Mouse (Mus musculus): Measurements from ENCODE around the gene Defb21. TPM values are rescaled to one million over a fixed set of nuclear protein-coding genes. Genes with fewer than 3 reads are reported as not detected.

The Defb21 gene
- not detected for polyA plus RNA-seq (2017; shearing (Covaris generic))

DNA sequence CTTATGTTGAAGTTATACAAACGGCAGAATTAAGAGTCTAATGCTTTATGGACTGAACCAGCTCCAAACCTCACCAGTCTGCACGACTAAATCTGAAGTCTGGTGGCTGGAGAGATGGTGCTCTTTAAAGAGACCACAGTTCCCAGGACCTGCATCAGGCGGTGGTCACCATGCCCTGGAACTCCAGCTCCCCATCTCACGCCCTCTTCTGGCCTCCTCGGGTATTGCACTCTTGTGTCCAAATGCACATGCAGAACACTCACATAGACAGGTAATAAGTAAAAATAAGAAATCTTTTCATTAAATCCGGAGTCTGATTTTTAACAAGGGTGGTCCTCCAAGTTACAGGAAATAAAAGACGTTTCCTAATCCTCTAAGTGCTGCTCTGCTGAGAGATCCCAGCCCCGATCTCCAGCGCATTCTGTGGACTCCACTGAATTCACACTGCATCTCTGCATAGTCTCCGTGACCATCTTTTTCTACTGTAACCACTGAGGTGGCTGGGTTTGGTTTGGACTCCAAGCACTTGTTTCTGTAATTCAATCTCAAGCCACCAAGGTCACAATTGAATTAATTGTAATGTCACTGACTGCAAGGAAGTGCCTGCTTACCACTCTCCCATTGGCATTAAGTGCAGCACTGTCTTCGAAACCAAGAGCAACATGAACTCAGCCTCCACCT is at the start of gene Defb21:
Gene Defb21 (plus strand): TSS at position 631 of the 681 bp plus-strand sequence.

DNA sequence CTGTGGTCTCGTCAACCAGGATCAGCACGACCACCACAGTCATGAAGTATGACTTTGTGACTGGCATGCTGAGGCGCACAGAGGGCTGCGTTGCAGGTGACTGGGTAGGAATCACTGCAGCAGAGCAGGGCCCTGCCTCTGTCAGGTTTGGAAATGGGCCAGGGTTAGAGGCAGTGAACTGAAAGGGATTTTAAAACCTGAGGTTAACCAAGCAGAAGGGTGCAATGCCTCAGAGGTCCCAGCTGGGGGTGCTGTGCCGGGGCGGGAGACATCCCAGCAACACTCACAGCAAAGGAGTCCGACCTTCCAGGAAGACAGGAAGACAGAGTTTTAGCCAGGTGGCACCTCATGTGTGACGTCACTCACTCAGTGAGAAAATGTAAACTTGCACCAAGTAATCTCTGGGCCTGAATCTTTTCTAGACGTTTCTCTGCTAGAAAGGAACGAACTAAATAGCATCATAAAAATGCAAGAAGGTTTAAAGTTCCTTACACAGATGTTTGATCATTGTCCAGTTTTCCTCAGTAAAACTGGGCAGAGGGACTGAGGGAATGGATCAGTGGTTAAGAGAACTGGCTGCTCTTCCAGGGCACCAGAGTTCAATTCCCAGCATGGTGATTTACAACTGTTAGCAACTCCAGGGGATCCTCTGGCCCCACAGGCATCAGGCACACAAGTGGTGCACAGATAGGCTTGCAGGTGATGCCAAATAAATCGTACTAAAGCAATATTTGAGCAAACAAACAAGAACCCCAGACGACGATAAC is 32.4 kb upstream of the Defb21 start, which contains the start of gene Defb29:
Gene Defb29 (minus strand): TSS at position 155 of the 767 bp plus-strand sequence.

DNA sequence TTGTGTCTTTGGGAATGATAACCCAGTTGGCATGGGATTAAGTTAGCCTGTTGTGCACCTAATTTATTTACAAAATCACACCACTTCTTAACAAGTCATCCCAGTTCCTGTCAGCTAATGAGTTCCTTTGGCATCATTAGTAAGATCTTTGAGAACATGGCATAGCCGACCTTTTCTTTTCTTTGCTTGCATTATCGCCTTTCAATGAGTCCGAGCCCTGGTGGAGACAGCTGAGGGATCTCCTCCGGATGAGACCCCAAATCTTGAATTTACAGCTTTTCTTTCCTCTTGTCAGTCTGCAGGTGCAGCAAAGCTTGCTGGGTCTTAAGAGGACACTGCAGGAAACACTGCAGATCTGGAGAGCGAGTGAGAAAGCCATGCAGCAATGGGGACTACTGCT is 3.5 kb upstream of the Defb21 start, which contains the start of gene Gm17416:
Gene Gm17416 (plus strand): TSS at position 301 of the 400 bp plus-strand sequence.

DNA sequence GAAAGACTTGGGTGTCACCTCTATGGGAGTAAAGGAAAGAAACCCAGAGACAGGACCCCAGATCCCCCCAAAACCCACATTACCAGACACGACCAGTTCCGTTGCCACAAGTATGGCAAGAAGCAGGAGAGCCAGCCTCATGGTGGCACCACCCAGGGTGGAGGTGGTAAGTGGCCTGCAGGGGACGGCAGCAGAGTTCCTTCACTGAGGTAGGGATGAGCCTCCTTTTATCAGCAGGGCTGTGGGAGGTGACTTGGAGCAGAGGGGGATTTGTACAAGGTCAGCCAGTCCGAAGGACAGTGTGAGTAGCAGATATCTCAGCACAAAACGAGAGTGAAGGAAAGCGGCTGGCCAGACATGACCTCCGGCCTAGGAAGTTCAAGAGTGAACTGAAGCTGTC is 7.6 kb downstream of the Defb21 start, which contains the start of gene Defb19:
Gene Defb19 (minus strand): TSS at position 206 of the 400 bp plus-strand sequence.

DNA sequence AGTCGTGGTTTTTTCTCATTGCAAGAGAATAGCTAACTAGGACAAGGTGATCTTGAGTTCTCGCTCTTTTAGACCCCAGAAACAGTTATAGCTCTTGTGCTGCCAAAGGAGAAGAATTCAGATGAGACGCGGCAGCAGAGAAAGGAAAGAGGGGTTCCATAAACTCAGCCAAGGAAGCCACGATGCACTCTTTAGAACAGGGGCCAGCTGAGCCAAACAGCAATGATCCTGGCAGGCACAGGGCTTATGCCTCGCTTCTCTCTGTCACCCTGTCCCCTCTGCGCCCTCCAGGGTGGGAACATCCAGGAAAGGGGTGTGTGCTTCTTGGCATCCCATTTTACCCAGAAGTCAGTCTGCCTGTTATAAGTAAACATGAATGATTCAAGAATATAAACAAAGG is 26.8 kb downstream of the Defb21 start, which contains the start of gene Defb45:
Gene Defb45 (minus strand): TSS at position 101 of the 400 bp plus-strand sequence.

DNA sequence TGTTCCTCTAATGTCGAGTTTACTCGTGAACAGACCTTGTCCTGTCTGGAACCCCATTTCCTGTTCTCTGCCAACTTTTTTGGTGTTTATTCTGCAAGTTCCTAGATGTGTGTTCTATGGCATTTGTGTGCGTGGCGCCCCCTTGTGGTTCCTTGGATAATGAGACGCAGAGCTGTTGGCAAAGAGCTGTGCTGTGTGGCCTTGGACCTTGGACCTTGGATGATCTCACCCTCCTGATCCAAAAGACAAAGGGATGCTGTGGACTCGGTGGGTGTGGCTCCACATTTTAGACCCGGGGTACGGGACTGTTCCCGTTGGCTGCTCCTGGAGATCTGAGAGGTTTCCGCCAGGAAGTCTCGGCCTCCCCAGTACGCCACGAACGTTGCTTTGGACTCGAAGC is 31.5 kb downstream of the Defb21 start, which contains the start of gene Defb36:
Gene Defb36 (plus strand): TSS at position 271 of the 400 bp plus-strand sequence.

DNA sequence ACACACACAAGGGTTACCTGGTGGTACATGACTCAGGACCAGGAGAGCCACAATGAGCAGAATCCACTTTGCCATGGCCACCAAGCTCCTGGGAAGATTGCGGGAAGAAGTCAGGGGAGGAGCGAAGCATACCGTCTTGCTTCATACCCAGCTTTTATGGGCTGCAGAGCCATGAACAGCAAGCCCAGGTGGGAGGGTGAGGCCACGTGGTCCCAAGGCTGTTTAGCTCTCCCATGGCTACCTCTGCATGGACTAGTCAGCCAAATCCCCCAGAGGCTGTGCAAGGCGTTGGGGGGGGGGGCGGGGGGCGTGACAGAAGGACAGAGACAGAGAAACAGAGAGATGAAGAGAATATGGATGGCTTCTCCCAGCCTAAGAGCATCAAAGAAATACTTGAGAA is 50.4 kb downstream of the Defb21 start, which contains the start of gene Defb25:
Gene Defb25 (minus strand): TSS at position 101 of the 400 bp plus-strand sequence.

Other genes starting within 250 kb of the Defb21 start
- gene Rbck1, start 240.1 kb upstream of the Defb21 start, polyA plus RNA-seq (2017; shearing (Covaris generic)), result 309 TPM
- 6.1 TPM for gene Trib3, start 228.7 kb upstream of the Defb21 start, polyA plus RNA-seq (2017; shearing (Covaris generic))
- not detected for gene Nrsn2, start 196.1 kb upstream of the Defb21 start, polyA plus RNA-seq (2017; shearing (Covaris generic))
- gene Sox12, start 174.7 kb upstream of the Defb21 start, polyA plus RNA-seq (2017; shearing (Covaris generic)), result not detected
- gene Zcchc3, start 157.7 kb upstream of the Defb21 start, polyA plus RNA-seq (2017; shearing (Covaris generic)), result 0.43 TPM
- 0.33 TPM for gene 6820408C15Rik, start 157.2 kb upstream of the Defb21 start, polyA plus RNA-seq (2017; shearing (Covaris generic))
- gene Defb23, start 108.1 kb upstream of the Defb21 start, polyA plus RNA-seq (2017; shearing (Covaris generic)), result not detected
- not detected for gene Defb20, start 95.7 kb upstream of the Defb21 start, polyA plus RNA-seq (2017; shearing (Covaris generic))
- not detected for gene Defb22, start 82.6 kb upstream of the Defb21 start, polyA plus RNA-seq (2017; shearing (Covaris generic))
- not detected for gene Defb26, start 61.1 kb upstream of the Defb21 start, polyA plus RNA-seq (2017; shearing (Covaris generic))
- not detected for gene Defb28, start 54.5 kb upstream of the Defb21 start, polyA plus RNA-seq (2017; shearing (Covaris generic))
- not detected for gene Defb29, start 32.6 kb upstream of the Defb21 start, polyA plus RNA-seq (2017; shearing (Covaris generic))
- gene Gm17416, start 3.4 kb upstream of the Defb21 start, polyA plus RNA-seq (2017; shearing (Covaris generic)), result not detected
- gene Defb19, start 7.6 kb downstream of the Defb21 start, polyA plus RNA-seq (2017; shearing (Covaris generic)), result not detected
- gene Defb45, start 26.7 kb downstream of the Defb21 start, polyA plus RNA-seq (2017; shearing (Covaris generic)), result not detected
- not detected for gene Defb36, start 31.6 kb downstream of the Defb21 start, polyA plus RNA-seq (2017; shearing (Covaris generic))
- not detected for gene Defb25, start 50.3 kb downstream of the Defb21 start, polyA plus RNA-seq (2017; shearing (Covaris generic))
- not detected for gene Rem1, start 54.2 kb downstream of the Defb21 start, polyA plus RNA-seq (2017; shearing (Covaris generic))
- 39.0 TPM for gene H13, start 96.7 kb downstream of the Defb21 start, polyA plus RNA-seq (2017; shearing (Covaris generic))
- 2.4 TPM for gene Mcts2, start 114.3 kb downstream of the Defb21 start, polyA plus RNA-seq (2017; shearing (Covaris generic))
- gene Id1, start 163.5 kb downstream of the Defb21 start, polyA plus RNA-seq (2017; shearing (Covaris generic)), result not detected
- not detected for gene Cox4i2, start 181.4 kb downstream of the Defb21 start, polyA plus RNA-seq (2017; shearing (Covaris generic))